Mouse (Mus musculus) lung, postnatal 4 days (tissue): Measurements from ENCODE around the gene Ahdc1.

Source experiments
- DNase-seq, 2 experiments: peaks; one replicate each; pipeline ENCODE4 v3.0.0; 2021

Gene Ahdc1

DNA sequence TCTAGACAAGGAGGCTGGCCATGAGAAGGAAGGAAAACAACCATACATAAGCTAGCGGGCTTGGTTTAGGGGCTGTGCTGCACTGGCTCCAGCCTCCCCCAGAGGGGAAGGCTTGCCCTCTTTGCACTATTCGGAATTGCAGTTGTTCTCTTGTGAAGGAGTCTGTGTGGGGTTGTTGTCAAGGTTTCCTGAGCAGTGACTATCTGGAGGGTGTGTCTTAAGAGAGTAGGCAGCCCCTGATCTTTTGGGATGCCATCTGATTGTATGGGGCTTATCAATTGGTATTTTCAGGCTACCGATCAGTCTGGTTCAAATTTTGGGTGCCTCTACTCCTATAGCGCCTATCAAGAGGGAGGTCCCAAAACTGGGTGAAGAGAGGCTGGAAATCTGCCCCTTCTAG, 31.2 kb downstream of the Ahdc1 start:
- DNase-seq: no peak

DNA sequence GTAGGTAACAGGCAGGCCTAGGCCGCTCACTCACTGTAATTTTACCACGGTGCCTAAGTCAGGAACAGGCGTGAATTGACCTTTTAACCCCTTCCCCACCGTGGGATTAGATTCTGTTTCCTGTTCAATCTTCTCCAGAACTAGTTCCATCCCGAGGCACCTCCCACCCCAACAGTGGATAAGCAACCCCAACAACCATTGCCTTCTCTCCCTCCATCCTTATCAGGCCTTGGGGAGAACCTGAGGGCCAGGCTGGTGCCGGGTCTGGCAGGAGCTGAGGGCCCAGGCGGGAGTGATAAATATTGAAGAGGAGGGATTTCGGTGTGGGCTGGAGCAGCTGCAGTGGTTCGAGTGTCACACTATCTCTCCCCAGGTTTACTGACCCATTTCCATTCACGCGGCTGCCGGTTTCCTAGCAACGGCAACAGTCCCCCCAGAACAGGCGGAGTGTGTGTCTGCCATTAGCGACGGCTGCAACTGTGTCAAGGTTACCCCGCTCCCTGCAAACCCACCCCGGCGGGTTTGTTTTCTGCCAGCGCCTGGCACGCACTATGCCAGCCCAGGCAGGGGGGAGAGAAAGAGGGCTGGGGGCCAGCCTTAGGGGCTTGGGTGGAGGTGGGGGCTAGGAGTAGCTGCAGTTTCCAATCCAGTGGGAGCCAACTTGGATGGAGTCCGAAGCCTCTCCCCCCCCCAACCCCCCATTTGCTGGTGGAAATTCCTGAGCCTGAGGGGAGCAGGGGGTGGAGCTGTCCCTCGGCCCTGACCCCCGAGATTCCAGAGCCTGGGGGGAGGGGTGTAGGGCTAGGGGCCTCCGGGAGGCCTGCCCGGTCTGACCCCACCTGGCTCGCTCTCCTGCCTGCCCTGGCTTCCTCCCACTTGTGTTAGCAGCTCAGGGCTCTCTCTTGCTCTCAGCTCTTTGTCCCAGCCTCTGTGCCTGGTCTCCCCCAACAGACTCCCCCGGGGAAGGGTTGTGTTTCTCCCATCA, 31.9 kb downstream of the Ahdc1 start:
- peak; percentile 40 to 71 for DNase-seq

DNA sequence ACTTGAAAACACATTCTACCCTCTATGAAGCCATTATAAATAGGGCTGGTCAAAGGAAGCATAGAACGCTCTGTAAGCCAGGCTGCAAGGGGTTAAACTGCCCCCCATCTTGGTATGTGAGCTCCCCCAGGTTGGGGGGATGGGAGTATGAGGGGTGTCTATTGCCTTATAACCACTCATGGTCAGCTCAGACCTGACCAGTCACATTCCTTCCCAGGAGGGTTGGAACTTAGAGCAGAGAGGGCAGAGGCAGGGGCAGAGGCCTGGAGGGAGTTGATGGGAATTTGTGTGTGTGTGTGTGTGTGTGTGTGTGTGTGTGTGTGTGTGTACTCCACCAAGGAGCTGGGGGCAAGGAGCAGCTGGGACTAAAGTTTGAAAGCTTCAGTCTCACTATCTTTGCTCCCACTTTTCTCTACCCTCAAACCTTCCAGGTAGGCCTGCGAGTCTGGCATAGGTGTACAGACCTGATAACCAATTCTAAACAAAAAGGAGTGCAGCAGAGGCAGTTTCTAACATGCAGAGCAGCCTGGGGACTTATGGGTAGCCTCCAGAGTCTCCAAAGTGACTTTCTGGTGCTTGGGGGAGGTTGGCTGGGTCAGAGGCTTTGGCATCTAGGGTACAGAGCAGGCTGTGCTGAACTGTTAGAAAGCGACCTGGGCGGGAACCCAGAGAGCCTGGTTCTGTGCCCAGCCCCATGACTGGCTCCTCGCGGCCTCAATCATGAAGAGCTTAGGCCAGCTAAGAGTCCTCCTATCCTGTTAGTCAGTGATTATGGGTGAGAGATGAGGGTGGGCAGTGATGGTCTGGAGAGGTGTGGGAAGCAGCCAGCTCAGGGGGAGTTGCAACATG, 33.0 kb downstream of the Ahdc1 start:
- peak in 1 of 2 experiments; percentile 58 for DNase-seq

DNA sequence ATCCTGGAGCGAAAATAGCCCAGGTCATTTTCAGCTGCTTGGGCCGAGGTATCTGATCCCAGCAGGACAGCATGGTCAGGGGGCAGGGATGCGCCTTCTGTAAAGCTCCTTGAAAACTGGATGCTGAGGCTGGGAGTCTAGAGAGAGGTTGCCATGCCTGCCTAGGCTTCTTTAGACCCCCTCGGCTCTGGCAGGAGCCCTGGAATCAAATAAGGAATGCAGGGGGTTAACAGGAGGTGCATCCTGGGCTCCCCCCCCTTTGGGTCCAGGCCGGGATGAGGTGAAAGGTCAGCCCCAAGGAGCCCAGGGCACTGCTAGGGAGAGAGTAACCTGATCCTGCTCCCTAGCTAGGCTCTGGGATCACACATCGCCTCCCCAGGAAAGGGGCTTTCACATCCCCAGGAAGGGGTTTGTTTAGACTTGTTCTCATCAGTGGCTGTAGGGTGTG, 33.6 kb downstream of the Ahdc1 start:
- peak in 1 of 2 experiments; percentile 28 for DNase-seq

DNA sequence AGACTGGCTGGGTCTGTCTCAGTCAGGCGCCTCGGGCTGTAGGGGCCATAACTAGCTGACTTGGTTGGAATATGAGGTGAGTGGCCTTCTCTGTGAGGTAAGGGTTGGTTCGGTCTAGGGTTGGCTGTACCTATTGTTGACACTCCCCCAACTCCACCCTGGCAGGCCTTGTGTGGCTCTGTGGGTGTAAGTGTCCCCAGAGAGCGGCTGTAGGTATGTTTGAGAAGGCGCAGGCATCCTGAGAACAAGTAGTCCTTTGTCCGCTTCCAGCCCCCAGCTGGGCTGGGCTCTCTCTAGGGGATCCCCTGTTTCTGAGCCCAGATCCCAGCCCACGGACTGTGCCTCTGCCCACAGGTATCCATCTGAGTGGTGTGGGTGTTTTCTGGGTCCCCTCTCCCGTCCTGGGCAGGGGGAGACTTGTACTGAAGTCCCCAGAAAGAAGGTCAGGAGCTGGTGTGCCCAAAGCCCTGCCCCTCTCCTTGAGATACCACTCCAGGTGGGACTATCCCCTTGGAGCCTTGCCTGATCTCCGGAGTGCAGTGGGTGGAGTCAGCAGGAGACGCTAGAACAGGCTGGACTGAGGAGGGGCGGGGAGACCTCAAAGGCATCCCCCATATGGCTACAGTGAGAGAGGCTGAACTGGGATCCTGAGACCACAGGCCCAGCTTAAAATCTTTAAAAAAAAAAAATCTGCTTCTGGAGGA, 34.9 kb downstream of the Ahdc1 start:
- peak; percentile 61 to 81 for DNase-seq

DNA sequence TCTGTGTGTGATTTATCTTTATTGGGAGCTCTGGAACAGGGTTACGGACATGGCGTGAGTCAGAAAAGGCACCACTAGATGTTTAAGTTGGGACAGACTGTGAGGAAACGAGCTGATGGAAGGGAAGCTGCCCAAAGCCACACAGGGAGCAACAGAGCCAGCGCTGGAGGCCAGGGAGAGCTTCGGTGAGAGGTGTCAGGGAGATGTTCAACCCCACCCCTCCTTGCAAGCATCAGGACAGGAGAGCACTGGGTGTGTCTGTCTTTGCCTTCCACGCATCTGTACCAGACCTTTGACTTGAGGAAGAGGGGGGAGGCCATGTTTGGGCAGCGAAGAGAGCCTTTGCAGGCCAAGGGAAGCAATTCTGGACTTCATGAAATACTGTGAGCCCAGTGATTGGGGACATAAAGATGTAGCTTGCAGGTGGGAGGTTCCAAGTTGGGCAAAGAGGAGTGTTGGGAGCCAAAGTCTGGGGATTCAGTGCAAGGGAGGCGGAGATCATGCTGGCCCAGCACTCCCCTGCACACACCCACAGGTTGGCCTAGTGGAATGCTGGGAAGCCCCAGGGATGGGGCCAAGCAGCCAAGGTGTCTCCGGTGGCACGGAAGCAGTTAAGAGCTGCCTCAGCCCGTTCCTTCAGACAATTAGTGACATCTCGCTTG, 35.8 kb downstream of the Ahdc1 start:
- DNase-seq: peak in 1 of 2 experiments; percentile 36

DNA sequence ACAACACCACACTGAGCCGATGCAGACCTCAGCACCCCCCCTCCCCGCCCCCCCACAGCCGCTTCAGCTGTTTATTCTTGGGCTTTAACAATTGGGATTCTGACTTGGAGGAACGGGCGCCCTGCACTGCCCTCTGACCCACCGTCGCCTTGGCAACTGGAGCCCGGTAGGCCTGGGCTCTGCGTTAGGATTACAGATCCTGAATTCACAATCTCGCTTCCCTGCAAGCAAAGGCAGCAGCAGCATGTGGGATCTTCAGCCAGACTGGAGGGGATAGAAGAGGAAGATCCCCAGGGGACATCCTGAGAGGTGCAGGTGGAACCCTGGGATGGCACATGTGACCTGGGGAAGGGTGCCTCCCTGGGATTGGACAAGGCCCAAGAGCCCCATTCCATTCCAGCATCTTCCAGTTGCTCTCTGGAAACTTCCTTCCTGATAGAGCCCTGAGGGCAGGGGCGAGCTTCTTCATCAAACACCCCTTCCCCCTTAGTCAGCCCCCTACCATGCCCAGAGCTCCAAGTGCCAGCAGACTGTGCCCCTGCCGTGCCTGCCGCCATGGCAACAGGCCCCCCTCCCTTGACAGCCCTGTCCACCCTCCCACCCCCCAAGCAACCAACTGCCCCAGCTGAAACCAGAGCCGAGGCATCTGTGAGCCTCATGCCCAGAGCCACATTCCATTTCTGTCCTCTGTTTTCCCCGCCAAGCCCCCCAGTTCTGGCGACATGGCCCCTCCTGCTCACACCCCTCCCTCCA, 36.5 kb downstream of the Ahdc1 start:
- peak in 1 of 2 experiments; percentile 43 for DNase-seq

DNA sequence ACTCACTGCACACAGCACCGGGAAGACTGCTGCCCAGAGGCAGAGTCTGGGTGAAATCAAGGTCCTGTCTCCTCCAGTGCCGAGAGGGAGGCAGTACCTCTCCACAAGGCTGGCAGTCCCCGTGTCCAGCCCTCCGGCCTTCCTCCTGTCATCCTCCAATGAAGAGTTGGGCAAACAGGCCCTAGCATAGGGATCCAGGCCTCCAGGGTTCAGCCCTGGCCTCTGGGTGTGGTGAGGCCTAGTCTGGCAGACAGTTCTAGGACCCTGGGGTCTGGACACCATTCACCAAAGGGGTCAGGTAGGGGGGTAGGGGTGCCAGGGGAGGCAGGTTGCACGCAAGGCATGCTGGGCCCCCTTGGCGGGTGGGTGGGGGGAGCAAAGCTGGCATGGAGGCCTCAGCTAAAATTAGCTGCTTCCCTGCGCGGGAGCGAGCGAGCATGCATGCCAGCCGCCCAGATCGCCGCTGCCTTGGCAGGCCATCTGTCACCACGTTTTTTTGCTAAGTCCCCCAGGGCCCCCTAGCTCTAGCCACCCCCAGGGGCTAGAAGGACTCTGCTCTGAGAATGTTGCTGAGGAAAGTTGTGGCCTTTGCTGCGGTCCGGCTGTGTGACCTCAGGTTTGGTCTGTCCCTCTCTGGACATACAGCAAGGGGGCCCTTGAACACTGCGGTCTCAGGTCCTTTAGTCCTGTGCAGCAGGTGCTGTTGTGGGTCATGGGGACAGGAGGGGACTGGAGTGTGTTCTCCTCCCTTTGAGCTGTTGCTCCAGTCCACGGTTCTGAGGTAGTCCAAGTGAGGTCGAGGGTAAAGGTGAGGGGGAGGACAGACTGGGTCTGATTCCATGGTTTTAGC, 38.2 kb downstream of the Ahdc1 start:
- peak in 1 of 2 experiments; percentile 41 for DNase-seq

DNA sequence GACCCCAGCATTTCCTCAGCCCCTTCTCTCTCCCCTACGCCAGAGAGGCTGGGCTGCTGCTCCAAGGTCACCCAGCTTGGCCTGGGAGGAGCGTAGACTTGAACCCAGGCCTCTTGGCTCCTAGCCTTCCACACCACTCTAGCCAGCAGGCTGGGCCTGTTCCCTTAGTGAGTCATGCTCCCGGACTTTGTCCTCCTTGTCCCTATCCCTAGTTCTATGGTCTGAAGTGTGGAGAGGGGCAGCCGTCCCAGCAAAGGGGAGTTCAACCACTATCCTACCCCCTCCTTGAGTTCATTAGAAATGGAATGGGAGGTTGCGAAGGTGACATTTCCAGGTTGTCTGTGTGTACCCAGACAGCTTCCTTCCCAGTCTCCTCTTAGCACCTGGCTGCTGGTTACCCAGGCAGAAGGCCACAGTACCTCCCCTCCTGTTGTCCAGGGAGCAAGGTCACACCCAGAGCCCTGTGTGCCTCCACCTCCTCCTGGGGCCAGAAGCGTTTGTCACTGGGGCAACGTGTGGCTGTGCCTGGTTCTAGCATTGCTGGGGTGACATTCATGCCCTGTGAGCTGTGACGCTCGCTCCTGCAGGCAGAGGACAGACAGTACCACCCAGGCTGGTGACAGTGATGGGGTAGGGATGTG, 39.3 kb downstream of the Ahdc1 start:
- peak in 1 of 2 experiments; percentile 39 for DNase-seq

DNA sequence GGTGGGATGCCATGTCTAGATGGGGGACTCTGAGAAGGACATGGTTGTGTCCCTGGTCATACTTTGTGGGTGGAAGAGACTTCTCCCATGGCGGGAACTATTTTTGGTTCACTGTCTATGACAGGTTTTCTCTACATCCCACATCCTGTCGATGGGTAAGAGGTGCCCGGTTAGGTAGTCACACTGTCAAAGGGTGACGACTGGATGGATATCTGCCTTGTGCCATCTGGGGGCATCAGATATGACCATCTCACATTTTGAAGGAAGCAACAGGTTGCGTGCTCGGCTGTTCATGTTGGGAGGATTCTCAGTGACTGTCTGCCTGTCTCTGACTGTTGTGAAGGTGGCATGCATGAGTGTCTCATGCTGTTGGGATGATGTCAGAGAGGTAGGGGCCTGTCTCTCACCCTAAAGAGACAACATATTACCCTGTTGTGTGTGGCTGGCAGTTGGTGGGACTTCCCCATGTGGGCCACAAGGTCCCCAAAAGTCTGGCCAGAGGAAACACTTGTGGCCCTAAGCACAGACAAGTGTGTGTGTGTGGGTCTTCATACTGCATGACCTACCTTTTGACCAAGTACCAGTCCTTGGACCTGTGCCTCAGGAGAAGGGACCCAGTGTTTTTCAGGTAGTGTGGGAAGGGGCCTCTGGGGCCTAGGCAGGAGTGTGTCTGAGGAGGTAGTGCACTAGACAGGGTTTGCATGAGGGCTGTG, 39.9 kb downstream of the Ahdc1 start:
- no peak for DNase-seq

DNA sequence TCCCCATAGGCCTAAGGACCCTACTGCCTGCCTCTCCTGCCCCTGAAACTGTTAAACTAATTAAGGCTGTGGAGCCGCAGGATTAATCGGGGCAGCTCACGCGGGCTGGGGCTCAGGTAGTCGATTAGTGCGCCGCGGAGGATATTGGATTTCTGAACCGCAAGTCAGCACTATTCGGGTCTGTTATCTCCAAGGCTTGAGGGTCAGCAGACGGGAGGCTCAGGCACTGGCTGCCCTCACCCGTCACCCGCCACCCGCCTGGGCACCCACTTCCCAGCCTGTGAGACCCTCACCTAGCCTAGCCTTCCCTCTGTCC, 40.4 kb downstream of the Ahdc1 start:
- no peak for DNase-seq

DNA sequence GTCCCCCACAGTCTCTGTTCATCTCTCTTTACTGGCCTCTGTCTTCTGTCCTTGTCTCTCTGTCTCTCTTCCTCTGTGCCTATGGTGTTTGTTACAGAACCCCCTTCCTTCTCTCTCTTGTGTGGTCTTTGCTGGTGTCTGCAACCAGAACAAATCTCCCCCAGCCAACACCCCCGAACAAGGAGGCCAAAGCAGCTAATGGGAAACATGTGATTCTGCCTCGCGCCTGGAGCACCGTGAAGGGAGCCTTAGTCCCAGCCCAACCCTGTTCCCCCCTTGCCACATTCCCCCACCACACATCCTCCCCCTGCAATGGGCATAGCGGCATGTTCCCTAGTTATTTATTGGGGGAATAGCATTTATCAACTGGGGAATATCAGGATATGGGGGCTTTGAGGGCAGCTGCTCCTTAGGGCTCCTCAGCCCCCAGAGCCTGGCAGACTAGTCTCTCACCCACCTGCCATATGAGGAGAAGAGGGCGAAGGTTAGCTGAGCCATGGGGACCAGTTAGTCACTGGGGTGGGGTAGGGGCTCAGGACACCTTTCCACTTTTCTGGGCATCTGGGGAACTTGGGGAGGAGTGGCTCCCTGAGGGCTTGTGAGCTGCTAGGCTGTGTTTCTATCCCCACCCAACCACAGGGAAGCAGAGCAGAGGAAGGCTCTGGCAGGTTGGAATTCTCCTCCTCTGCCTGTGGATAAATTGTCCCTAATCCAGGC, 41.1 kb downstream of the Ahdc1 start:
- no peak for DNase-seq

DNA sequence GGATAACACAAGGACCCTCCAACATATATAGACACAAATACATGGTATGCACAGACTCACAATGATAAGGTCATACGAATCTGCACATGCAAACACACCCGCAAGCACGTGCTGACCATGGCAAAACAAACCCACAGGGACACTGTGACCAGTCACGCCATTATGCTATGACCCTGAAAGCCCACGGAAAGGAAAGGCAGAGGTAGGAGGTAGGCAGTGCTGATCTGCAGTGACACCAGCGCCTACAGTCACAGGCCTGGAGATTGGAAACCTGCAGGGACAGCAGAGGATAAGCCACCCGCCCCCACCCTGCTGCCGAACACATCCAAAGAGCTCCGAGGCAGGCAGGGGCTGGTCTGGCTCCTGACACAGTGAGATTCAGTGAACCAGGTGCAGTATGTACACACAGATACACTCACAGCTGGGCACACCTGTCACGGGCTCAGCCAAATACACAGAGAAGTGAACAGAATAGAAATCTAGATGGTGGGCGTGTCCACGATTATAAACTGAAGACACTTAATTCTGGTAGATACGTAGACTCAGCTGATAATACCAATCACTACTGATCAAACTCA, 42.0 kb downstream of the Ahdc1 start:
- no peak for DNase-seq

DNA sequence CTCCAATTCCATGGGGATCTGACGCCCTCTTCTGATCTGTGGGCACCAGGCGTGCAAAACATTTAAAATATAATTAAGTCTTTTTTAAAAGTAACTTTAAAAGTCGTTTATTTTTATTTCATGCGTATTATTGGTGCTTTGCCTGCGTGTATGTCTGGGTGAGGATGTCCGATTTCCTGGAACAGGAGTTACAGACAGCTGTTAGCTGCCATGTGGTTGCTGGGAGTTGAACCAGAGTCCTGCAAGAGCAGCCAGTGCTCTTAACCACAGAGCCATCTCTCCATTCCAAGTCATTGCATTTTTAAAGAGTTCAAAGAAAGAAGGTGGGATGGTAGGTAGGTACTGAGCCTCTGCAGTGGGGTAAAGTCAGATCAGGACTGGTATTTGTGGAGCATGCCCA, 43.5 kb downstream of the Ahdc1 start:
- no peak for DNase-seq

DNA sequence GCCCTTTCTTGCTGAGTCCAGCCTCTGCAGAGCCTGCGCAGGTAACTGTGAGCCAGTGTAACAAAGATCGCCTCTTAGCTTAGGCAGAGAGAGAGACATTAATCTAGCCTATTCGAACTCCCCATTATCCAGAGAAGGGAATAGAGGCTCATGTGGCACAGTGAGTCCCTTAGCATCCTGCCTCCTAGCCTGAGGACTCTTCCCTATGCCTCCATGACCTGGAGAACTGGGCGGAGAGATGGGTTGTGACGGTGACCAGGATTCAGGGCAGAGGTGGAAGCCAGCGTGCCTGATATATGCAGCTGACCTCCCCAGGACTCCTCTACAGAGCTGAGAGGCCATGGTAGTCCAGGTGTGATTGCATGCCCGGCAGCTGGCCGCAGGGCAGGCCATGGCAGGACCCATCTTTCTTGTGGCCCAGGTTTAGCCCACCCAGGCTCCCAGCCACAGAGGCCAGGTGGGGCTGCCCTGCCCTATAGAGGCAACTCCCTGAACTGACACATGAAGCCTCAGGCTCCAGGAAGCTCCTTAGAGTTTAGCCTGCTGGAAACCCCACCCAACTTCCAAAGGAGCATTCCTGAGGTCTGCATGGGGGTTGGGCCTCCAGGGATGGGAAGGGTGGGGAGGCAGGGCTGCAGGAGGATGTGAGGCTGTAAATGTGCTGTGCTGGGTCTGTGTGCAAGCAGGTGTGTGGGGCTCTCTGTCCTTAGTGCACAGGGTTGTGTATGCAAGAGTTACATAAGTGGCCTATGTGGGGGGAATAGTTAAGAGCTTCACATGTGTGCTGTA, 44.3 kb downstream of the Ahdc1 start:
- DNase-seq: no peak

DNA sequence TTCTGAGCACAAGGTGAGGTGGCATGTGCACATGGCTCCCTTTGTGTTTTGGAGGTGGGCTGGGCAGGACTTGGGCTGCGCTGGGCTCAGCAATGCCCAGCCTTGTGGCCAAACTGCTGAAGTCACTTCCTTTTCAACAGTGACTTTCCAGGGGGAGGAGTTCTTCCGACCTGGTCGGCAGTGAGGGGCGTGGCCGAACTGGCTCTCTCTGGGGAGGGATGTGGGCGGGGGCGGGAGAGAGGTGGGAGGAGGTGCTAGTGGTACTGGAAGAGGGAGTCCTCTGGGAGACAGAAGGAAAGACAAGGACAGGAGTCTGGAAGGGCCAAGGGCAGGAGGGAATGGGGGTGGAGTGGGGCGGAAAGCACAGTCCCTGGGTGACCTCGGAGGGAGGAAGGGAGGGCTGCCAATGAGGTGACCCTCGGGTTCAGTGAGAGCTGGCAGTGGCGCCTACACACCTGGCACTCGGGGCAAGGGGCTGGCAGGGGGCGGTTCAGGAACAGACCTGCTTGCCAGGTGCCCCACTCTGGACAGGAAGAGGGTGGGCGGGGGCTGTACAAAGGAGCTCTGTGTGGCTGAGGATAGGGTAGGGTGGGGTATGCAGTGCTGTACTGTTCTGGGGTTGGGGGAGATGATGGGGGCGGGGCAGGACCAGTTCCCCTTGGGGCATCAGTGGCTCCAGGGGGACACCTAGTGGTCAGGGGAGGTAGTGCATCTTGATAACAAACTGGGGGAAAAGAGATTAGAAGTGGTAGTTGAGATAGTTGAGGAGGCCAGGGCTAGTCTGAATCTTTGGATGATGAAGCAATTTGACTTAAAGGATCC, 45.2 kb downstream of the Ahdc1 start:
- peak; percentile 88 to 90 for DNase-seq
